Mouse (Mus musculus): ENCODE results near the gene Dynlrb2. TPM values are rescaled to one million over a fixed set of nuclear protein-coding genes. Genes with fewer than 3 reads are reported as not detected.

The Dynlrb2 gene
- total RNA-seq, 2 experiments from 2014 or later, result 0.90 to 1.1 TPM

- no peak for DNase-seq (ENCODE audit: low spot score in 2 of 2)
These were observed 34.0 kb downstream of the Dynlrb2 start for GRCm38 (mm10) chr8:116538763-116539162.

GRCm38 (mm10) chr8:116540136-116540535, 35.4 kb downstream of the Dynlrb2 start:
- DNase-seq (ENCODE audit: low spot score in 2 of 2), result no peak

DNA sequence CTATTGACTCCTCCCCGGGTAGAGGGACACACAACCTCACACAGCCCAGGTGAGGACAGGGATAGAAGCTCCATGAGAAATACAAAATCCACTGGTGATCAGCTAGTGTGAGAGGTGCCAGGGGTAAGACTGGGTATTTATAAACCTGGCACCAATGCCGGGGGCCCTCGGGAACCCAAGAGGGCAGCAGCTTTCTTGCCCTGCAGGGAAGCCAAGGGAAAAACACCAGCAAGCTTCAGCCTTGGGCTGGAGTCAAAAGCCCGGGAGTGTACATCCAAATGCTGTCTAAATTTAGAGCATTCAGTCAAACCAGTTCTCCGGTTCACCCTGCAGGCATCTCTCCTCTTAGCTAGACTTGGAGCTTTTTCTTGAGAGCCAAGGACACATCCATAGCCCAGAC, 38.1 kb downstream of the Dynlrb2 start:
- no peak for DNase-seq (ENCODE audit: low spot score in 2 of 2)

DNA sequence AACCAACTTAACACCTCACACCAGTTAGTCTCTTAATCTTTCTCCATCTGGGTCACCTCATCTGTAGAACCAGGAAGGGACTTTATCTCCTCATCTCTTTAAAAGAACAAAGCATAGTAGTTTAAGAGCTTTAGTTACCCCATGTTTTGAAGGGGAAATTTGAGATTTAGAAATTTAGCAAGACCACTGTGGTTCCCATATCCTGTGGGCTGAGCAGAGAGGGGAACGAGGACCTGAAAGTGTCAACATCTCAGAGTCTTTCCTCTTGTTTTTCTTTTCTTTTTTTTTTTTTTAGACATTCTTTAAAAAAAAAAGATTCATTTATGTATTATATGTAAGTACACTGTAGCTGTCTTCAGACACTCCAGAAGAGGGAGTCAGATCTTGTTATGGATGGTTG, 38.6 kb downstream of the Dynlrb2 start:
- DNase-seq (ENCODE audit: low spot score in 2 of 2), result no peak

DNA sequence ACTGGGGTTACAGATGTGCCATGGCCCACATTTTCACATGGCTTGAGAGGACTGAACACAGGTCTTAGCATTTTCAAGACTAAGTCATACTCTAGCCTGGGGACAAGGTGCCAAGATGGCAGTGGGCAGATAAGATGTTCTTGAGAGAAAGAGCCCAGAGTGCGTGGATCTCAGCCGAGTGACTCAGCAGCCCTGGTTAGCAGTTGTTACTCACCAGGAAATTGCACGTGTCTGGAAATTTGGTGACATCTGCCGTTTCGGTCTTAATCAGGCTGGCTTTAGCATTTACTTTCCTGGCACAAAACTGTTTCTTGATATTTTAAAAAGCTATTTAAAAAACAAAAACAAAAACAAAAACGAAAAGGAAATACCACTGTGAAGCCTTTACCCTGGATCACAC, 47.5 kb downstream of the Dynlrb2 start:
- no peak for DNase-seq (ENCODE audit: low spot score in 2 of 2)

DNA sequence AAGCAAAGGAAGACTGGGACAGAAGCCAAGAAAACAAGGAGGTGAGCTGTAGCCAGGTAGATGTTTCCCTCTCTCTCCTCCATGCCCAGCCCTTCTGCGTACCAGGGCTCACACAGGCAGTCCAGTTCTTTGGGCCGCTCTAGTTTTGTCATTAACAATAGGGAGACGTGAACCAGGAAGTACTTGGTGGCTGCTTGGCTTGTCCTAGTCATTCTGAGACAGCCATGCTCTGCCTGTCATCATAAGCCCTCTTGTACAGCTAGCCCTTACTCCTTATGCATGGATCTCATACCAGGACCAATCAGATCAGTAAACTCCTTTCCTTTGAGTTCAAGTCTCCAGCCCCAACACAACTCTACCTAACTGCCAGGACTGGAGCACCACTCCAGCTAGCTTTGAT, 48.0 kb downstream of the Dynlrb2 start:
- DNase-seq (ENCODE audit: low spot score in 2 of 2), result no peak

Other genes with a start within 250 kb of the Dynlrb2 start
- gene Cdyl2, start 228.0 kb downstream of the Dynlrb2 start, total RNA-seq (2021), result 10 to 100 TPM; 10.1 to 10.9 TPM